Mouse (Mus musculus) G1E (cell line): ENCODE measurements around the gene Tes.

Source experiments
- CTCF ChIP-seq: IDR thresholded peaks from 2 replicates; pipeline ENCODE4 v1.5.1; 2012; ENCODE audit warnings: low read depth, low read length, inconsistent platforms, mixed read lengths
- GATA1 ChIP-seq: IDR thresholded peaks from 2 replicates; pipeline ENCODE4 v1.6.1; 2012; ENCODE audit warnings: borderline replicate concordance, low read length, inconsistent platforms, mixed read lengths
- GATA2 ChIP-seq: IDR thresholded peaks from 2 replicates; pipeline ENCODE4 v1.6.1; 2012; ENCODE audit warnings: low read depth, low read length, inconsistent platforms, borderline replicate concordance

DNA sequence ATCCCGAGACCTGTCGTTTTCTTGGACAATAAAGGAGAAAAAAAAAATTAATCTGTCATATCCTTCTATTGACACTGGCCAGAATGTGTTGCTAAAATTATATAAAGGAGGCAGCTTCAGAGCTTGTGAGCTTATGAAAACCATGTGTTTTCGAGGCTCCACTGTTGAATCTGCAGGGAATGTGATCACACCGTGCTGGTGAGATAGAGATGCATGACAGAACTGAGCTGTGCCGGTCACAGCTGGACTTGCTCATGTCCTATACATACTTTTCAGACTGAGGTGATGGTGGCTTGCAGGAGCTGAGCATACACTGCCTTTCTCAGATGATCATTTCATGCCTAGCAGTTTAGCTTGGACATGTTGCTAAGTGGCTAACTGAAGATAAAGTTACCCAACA, 17.9 kb downstream of the Tes start:
- TF ChIP-seq CTCF = no peak
- TF ChIP-seq GATA1 = no peak
- no peak for TF ChIP-seq GATA2
